Comparison of ENCODE assay signal across 24 mouse cellular contexts in the genomic region with DNA sequence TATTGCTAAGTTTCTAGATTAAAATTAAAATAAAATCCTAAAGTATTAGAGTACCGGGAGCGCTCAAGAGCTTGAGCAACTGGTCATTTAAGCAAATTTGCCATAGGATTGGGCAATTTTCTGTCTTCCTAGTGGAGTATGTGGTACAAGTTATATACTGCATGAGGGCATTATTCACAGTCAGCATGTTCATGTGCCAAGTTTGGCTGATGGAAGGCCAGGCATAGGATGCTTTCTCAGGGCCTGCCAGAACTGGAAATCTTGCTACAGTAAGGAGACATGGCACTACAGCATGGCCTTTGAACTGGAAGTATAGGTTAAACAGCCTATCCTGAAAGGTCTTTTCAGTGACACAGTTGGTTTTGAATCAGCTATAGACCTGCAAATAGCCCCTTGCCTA.
A peak's percentile ranks its signal among the peaks of the same experiment; 100 is the strongest.
DNase-seq lines count a peak whose midpoint lies in the region; ATAC-seq lines count a peak whose summit lies in the region.
"Had no signal": no experiment of that assay in that cellular context is flagged by ENCODE, and none has a peak within 500 bp of the region (broad histone marks: within the 10 kb centered on the region; RNA-seq: fewer than 3 reads in every experiment).

No protein-coding gene starts in this region.

- H3K4me2 ChIP-seq in forebrain, embryonic 13.5 days = no peak overlapping the region
- no peak overlapping the region for H3K4me2 ChIP-seq in forebrain, embryonic 15.5 days (replicated peaks)
- no peak overlapping the region for H3K4me2 ChIP-seq in forebrain, embryonic 12.5 days
- H3K4me2 ChIP-seq in forebrain, embryonic 16.5 days (ENCODE audit: low read length) = no peak overlapping the region
- H3K4me2 ChIP-seq: embryonic facial prominence, embryonic 12.5 days had no signal

- H3K4me3 ChIP-seq in forebrain, embryonic 13.5 days = no peak overlapping the region
- H3K4me3 ChIP-seq in forebrain, embryonic 10.5 days = no peak overlapping the region
- no peak overlapping the region for H3K4me3 ChIP-seq in forebrain, embryonic 15.5 days
- no peak overlapping the region for H3K4me3 ChIP-seq in forebrain, embryonic 12.5 days (replicated peaks)
- no peak overlapping the region for H3K4me3 ChIP-seq in forebrain, embryonic 16.5 days (replicated peaks; ENCODE audit: low read length)
- H3K4me3 ChIP-seq: embryonic facial prominence, embryonic 10.5 days; embryonic facial prominence, embryonic 12.5 days; erythroblast, embryonic 14.5 days had no signal

- H3K27me3 ChIP-seq in forebrain, embryonic 13.5 days = no peaks in the 10 kb centered on the region
- H3K27me3 ChIP-seq in forebrain, embryonic 10.5 days (ENCODE audit: poor library complexity, severe bottlenecking) = no peaks in the 10 kb centered on the region
- no peaks in the 10 kb centered on the region for H3K27me3 ChIP-seq in forebrain, embryonic 15.5 days
- no peaks in the 10 kb centered on the region for H3K27me3 ChIP-seq in forebrain, embryonic 12.5 days
- no peaks in the 10 kb centered on the region for H3K27me3 ChIP-seq in forebrain, embryonic 16.5 days (replicated peaks; ENCODE audit: control insufficient read depth, insufficient read depth, low read length)
- H3K27me3 ChIP-seq: CH12.LX; embryonic facial prominence, embryonic 12.5 days; Patski had no signal

- 96% methylated on average over 2 of the region's 2 CpGs for WGBS in forebrain, embryonic 13.5 days
- 97% methylated on average over 2 of the region's 2 CpGs for WGBS in forebrain, embryonic 10.5 days
- 85% methylated on average over 2 of the region's 2 CpGs for WGBS in forebrain, embryonic 15.5 days
- 88% methylated on average over 2 of the region's 2 CpGs for WGBS in forebrain, embryonic 12.5 days
- 84% methylated on average over 2 of the region's 2 CpGs for WGBS in forebrain, embryonic 16.5 days

- no peak overlapping the region for H3K9ac ChIP-seq in forebrain, embryonic 13.5 days
- H3K9ac ChIP-seq in forebrain, embryonic 15.5 days (replicated peaks) = no peak overlapping the region
- no peak overlapping the region for H3K9ac ChIP-seq in forebrain, embryonic 12.5 days
- no peak overlapping the region for H3K9ac ChIP-seq in forebrain, embryonic 16.5 days (replicated peaks; ENCODE audit: low read depth, low read length)
- H3K9ac ChIP-seq: embryonic facial prominence, embryonic 12.5 days had no signal

- no peaks in the 10 kb centered on the region for H3K4me1 ChIP-seq in forebrain, embryonic 13.5 days
- H3K4me1 ChIP-seq in forebrain, embryonic 10.5 days = no peaks in the 10 kb centered on the region
- H3K4me1 ChIP-seq in forebrain, embryonic 15.5 days = 0 out of 2 replicates have a peak, but pooled peaks cover 4% of the 10 kb centered on the region
- no peaks in the 10 kb centered on the region for H3K4me1 ChIP-seq in forebrain, embryonic 12.5 days
- H3K4me1 ChIP-seq in forebrain, embryonic 16.5 days (replicated peaks; ENCODE audit: control insufficient read depth, insufficient read depth, low read length) = no peaks in the 10 kb centered on the region
- H3K4me1 ChIP-seq: embryonic facial prominence, embryonic 10.5 days; embryonic facial prominence, embryonic 12.5 days had no signal

- no peak overlapping the region for H3K27ac ChIP-seq in forebrain, embryonic 13.5 days
- no peak overlapping the region for H3K27ac ChIP-seq in forebrain, embryonic 10.5 days
- peak overlapping the region; percentile 28 for H3K27ac ChIP-seq in forebrain, embryonic 15.5 days (replicated peaks)
- no peak overlapping the region for H3K27ac ChIP-seq in forebrain, embryonic 12.5 days
- H3K27ac ChIP-seq in forebrain, embryonic 16.5 days (ENCODE audit: low read length) = no peak overlapping the region
- H3K27ac ChIP-seq: embryonic facial prominence, embryonic 10.5 days; embryonic facial prominence, embryonic 12.5 days had no signal

- intact Hi-C loops in gastrocnemius, postnatal 36 days (cut with DNase I) = no loop called here

- peak; percentile 55; the same call in 1 of the 2 replicates for ATAC-seq in forebrain, embryonic 13.5 days
- ATAC-seq in forebrain, embryonic 15.5 days (replicated peaks) = no peak
- ATAC-seq in forebrain, embryonic 12.5 days (ENCODE audit: low FRiP score) = no peak
- peak; percentile 60 for ATAC-seq in forebrain, embryonic 16.5 days
- ATAC-seq: activated CD4-positive, CD25-positive, alpha-beta regulatory T cell, adult 4 months; CD4-positive, CD25-positive, alpha-beta regulatory T cell, adult 4 months; Patski had no signal

- H3K9me3 ChIP-seq in forebrain, embryonic 13.5 days (replicated peaks) = no peaks in the 10 kb centered on the region
- H3K9me3 ChIP-seq in forebrain, embryonic 10.5 days = no peaks in the 10 kb centered on the region
- no peaks in the 10 kb centered on the region for H3K9me3 ChIP-seq in forebrain, embryonic 15.5 days
- H3K9me3 ChIP-seq in forebrain, embryonic 12.5 days = no peaks in the 10 kb centered on the region
- H3K9me3 ChIP-seq in forebrain, embryonic 16.5 days (ENCODE audit: control insufficient read depth, low read length) = no peaks in the 10 kb centered on the region
- H3K9me3 ChIP-seq: embryonic facial prominence, embryonic 10.5 days; embryonic facial prominence, embryonic 12.5 days had no signal

- DNase-seq in forebrain, embryonic 10.5 days (ENCODE audit: extremely low spot score, low spot score) = no peak
- no peak for DNase-seq in cerebellum, adult 9-10 months
- no peak for DNase-seq in gastrocnemius, postnatal 36 days
- DNase-seq: adrenal gland, adult 8-10 months; adrenal gland, postnatal 14 days; adrenal gland, postnatal 36 days; B cell, adult 2 months; cerebellum, adult 11 months; cerebellum, adult 18-20 months; cerebellum, adult 8-10 months; cerebellum, postnatal 10 days; cerebellum, postnatal 25 days had no signal

- no peaks in the 10 kb centered on the region for H3K36me3 ChIP-seq in forebrain, embryonic 13.5 days (ENCODE audit: poor library complexity, severe bottlenecking)
- no peaks in the 10 kb centered on the region for H3K36me3 ChIP-seq in forebrain, embryonic 10.5 days (replicated peaks)
- no peaks in the 10 kb centered on the region for H3K36me3 ChIP-seq in forebrain, embryonic 15.5 days
- no peaks in the 10 kb centered on the region for H3K36me3 ChIP-seq in forebrain, embryonic 12.5 days (replicated peaks)
- no peaks in the 10 kb centered on the region for H3K36me3 ChIP-seq in forebrain, embryonic 16.5 days (ENCODE audit: control insufficient read depth, insufficient read depth)
- H3K36me3 ChIP-seq: embryonic facial prominence, embryonic 10.5 days; embryonic facial prominence, embryonic 12.5 days; G1E had no signal

Comparison
In these comparisons a context has a peak if more than half of its experiments do, and no peak if none do; other contexts are left out.
1. ATAC-seq: peak in forebrain, embryonic 13.5 days (single experiment) and forebrain, embryonic 16.5 days (single experiment); none in forebrain, embryonic 15.5 days (single experiment) and forebrain, embryonic 12.5 days (single experiment).